Mouse (Mus musculus) gastrocnemius, postnatal 36 days (tissue): ENCODE data around the gene Tbc1d30. TPM values are rescaled to one million over a fixed set of nuclear protein-coding genes. Genes with fewer than 3 reads are reported as not detected.

ENCODE experiments used
- DNase-seq, 2 experiments: peaks; one replicate each; pipeline ENCODE4 v3.0.0; 2022
- intact Hi-C: fragments of 180-260 bp; cut with DNase I; formaldehyde crosslinking; loops from one replicate; pipeline ENCODE4 v1.15.1; 2025
- total RNA-seq, 2 experiments: library from RNA; stranded (reverse); gene quantifications; 2 replicates each; pipeline ENCODE4 v1.2.3; 2021

Gene Tbc1d30
- total RNA-seq, 2 experiments from 2014 or later: 0.42 to 0.46 TPM

DNA sequence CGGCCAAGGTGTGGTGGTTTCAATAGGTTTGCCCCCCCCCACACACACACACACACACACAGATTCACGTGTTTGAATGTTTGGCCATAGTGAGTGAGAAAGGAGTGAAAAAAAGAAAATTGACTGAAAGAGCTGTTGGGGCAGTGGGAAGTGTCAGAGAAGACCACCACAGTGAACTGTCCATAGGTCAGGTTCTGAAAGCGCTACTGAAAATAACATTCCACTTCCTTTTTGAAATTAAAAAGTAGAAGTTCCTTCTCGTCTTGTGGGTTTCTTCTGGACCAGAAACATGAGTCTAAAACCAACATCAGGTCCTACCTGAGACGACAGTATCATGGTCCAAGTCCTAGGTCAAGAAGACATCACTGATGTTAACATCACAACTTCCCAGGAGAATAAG, 113.7 kb downstream of the Tbc1d30 start:
- intact Hi-C loops: no loop called here
- no peak for DNase-seq

DNA sequence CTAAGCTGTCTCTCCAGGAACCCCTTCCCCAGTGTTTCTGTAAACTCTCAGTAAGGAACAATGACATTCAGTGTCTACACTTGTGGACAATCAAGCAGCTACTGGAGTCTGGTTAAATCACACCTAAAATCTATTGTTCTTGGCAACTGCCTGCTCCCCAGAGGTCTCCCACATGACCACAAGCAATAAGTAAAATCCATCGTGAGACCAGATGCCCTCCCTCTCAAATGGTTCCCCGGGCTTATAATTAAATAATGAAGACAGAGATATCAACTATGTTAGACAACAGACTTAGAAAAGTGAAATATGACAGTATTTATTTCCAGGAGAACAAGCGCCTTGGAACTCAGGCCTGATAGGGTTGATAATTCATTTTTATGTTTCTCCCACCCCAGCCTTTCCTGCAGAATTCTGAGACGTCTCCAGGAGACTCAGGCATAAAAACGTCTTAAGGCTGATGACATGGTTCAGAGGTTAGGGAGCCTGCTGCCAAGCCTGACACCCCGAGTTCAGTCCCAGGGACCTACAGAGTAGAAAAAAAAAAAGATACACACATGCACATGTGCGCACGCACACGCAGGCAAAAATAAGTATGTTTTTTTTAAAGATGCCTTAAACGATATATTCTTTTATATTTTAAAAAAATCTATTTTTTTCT, 115.8 kb downstream of the Tbc1d30 start:
- no peak for DNase-seq
- intact Hi-C loops: no loop called here

DNA sequence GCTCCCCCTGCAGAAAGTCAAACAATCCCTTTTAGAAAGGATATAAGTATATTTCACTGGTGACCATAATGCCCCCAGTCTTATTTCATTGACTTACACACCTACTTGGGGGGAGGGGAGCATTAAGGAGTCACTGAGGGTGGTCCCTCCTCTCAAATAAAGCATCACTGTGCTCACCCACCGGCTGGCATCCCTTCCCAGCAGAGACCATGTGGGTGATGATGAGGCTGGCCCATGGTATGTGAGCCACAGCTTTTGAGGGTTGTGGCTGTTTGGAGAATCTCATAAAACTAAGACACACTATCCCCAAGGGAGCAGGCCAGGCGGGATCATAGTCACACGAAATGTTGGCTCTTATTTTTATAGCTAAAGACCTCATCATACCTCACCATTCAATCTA, 116.6 kb downstream of the Tbc1d30 start:
- intact Hi-C loops: no loop called here
- DNase-seq: no peak

DNA sequence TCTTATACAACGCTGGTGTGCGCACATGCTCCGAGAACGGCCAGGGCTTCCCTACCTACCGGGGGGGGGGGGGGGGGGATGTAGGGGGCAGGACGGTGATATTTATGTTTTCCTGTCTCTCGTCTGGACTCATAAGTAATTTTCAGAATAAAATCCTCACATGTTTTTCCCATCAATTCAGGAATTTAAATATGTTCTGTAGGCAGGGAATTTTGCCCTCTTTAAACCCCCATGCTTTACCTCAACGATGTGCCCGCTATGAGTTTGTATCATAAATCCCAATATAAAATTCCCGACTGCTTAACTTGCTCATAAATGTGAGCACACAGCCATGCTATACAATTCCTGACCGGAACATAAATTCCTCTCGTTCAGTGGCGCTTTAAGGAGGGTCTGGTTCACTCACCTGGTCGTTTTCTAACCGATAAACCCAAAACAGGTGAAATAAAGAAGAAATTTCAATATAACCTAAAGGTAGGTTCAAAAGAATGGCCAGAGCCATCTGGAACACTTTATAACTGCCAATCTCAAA, 122.6 kb downstream of the Tbc1d30 start:
- intact Hi-C loops: no loop called here
- no peak for DNase-seq

DNA sequence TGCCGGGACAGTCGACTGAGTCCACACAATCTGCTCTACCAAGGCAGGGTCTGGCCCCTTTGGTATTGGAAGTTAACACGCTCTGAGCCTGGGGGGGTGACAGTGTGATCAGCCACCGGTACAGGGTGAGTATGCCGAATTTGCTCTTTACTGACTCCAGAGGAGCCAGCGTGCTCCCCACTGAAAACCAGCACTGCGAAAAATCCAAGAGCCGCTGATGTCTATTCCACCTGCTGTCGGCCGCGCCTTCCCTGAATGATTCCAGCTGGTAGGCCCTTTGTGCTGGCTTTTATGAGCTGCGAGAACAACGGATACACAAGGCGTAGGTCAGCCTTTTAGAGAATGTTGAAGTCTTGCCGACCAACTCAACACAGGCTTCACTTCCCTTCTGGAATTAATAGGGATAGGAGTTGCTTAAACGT, 123.1 kb downstream of the Tbc1d30 start:
- intact Hi-C loops: no loop called here
- no peak for DNase-seq

DNA sequence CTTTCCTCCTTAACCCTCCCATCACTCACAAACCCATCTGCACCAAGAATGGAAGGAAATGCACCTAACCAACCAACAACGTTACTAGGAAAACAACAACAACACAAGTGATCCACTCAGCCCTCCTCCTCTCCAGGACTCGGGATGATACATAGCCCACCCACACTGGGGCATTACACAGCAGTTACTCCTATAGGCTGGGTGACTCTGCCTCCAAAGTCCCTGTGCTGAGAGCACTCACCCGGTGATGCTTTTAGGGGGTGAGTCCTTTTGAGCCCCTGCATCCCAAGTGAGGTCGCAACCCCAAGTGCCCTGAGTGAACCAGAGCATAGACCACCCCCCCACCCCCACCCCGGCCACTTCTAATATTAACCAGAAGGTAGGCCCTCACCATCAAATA, 123.7 kb downstream of the Tbc1d30 start:
- intact Hi-C loops: no loop called here
- no peak for DNase-seq

DNA sequence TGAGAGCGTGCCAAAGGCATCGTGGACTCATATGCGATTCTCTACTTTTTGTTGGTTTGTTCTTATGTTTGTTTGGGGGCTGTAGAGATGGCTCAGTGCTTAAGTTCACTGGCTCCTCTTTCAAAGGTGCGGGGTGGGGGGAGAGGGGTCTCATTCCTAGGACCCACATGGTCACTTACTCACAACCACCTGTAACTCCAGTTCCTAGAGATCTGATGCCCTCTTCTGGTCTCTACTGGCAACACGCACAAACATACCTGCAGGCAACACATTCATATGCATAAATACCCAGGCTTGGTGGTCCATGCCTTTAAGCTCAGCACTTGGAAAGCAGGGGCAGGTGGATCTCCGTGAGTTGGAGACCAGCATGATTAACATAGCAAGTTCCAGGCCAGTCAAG, 125.4 kb downstream of the Tbc1d30 start:
- intact Hi-C loops: no loop called here
- DNase-seq: no peak

DNA sequence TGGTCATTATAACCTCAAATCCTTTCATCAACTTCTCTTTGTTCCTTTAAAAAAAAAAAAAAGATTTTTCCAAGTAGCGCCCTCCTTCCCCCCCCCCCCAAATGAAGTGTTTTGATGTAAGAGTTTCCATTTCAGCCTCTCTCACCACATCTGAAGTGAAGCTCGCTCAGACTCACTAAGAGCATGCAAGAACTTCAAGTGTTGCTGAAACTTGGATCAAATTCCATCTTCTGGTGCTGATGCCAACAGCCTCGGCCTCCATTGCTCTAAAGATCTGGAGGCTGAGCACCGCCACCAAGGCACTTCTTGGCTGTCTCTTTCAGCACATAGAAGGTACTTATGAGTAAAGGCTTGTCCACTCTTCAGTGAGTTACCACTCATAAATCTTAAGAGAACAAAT, 128.2 kb downstream of the Tbc1d30 start:
- no peak for DNase-seq
- intact Hi-C loops: no loop called here

DNA sequence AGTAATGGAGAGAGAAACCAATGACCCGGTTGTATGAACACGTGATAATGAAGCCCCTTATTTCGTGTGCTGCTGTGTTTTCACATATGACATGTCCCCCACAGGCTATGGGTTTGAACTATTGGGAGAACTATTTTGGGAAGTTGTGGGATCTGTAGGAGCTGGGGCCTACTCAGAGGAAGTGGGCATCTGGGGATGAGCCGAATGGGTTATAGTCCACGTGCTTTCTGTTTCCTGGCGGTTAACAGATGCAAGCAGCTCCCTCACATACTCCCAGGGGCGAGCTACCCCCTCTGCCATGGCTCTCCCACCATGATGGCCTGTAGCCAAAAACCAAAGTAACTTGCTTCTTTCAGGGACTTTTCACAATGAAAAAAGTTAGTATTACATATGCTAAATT, 132.5 kb downstream of the Tbc1d30 start:
- DNase-seq: no peak
- intact Hi-C loops: no loop called here

DNA sequence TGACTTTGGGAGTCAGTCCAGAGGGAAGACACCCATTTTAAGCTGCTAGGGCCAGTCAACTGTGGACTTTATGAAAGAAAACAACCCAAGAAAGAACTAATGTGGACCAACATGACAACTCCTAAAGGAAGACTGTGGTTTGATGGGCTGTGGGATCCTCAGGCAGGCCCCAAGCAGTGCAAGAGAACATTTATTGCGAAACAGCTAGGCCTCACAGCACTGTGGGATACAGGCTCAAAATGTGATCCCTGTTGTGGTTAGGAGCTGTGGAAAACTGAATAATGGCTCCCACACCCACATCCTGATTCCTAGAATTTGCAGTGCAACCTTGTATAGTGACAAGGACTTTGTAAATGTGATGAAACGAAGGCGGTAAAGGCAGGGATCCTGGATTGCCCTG, 134.3 kb downstream of the Tbc1d30 start:
- intact Hi-C loops: no loop called here
- no peak for DNase-seq

Other genes with a start within 250 kb of the Tbc1d30 start
- 10 to 100 TPM; 24.6 to 27.9 TPM for gene Gns, start 13.8 kb upstream of the Tbc1d30 start, total RNA-seq
- 10 to 100 TPM; 38.5 to 41.2 TPM for gene Rassf3, start 125.1 kb upstream of the Tbc1d30 start, total RNA-seq
- gene Tbk1, start 235.5 kb upstream of the Tbc1d30 start, total RNA-seq: 10 to 100 TPM in 1 of 2 experiments, 1 to 10 TPM in 1; 9.8 to 11.9 TPM